Mouse (Mus musculus): ENCODE data around the gene Cdc7.

DNA sequence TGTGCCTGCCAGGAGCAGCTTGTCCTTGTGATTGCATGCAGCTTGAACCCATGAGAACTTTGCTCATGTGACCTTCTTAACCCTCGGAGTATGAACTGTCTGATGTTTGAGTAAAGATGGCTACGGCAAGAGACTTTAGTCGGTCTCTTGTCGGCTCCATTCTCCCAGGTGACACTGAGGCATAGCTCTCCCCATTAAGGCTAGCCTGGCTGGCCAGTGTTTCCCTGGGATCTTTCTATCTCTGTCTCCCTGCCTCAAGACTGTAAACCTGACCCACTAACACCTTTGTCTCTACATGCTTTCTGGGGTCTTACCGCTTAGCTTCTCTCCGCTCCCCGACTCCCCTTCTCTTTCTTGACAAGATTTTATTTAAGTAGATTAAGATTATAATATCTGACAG is 50.0 kb downstream of the Cdc7 start:
- TF ChIP-seq CTCF (IDR thresholded peaks at IDR 0.05; ENCODE audit: borderline replicate concordance, extremely low read depth, insufficient read depth, insufficient read length) (no peak), POLR2A (IDR thresholded peaks at IDR 0.05; ENCODE audit: borderline replicate concordance, extremely low read depth, insufficient read depth, insufficient read length, poor library complexity, severe bottlenecking) (no peak)

Measured in brain, embryonic 14.5 days (tissue).